26 mouse cellular contexts compared by ENCODE assay signal in the genomic region with DNA sequence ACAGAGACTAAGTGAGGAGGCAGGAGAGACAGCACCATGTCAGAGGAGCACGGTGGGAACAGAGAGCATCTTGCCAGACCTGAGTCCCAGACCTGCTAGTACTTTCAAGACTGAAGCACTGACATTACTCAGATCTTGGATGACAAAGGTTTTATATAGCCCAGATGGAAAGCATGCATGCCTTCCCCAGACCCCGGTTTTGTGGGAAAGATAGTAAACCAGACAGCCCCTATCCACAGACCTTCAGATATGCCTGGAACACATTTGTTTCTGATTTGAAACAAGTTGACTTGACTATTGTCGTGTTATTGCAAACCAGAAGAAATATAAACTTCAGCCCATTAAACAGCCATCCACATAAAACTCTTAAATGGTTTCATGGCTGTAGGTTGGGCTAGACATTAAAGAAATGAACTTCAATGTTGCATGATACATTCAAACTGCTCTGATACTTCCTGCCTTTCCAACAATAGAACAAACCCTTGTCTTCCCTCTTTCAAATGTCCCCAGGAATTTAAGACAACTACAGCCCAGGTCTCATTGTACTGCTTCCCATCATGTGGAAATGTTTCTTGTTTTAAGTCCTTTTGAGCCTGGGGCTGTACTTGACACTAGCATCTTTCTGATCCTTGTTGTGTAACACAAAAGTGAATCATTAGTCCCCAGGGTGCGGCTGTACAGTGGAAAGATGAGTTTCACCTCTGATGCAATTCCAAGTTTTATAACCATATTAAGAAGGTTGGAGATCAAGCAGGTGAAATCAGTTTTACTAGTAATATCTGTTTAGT.
DNase-seq lines count a peak whose midpoint lies in the region; ATAC-seq and TF ChIP-seq lines count a peak whose summit lies in the region.
"Had no signal": no experiment of that assay in that cellular context is flagged by ENCODE, and none has a peak within 500 bp of the region (broad histone marks: within the 10 kb centered on the region; RNA-seq: fewer than 3 reads in every experiment).

No protein-coding gene starts in this region.

- peak overlapping the region; percentile 38; the same call in 1 of the 2 replicates for H3K27ac ChIP-seq in kidney, adult 2 months (ENCODE audit: insufficient read depth, low read depth, low read length)
- H3K27ac ChIP-seq in intestine, embryonic 15.5 days, result no peak overlapping the region
- H3K27ac ChIP-seq: forebrain, embryonic 10.5 days; forebrain, embryonic 15.5 days; heart, adult 2 months; hindbrain, embryonic 15.5 days; left cerebral cortex, adult 2 months; liver, embryonic 15.5 days; lung, embryonic 15.5 days; midbrain, embryonic 12.5 days had no signal

- H3K9me3 ChIP-seq in intestine, embryonic 15.5 days, result no peaks in the 10 kb centered on the region
- H3K9me3 ChIP-seq: forebrain, embryonic 10.5 days; forebrain, embryonic 15.5 days; heart, embryonic 12.5 days; hindbrain, embryonic 15.5 days; liver, embryonic 15.5 days; lung, embryonic 15.5 days; midbrain, embryonic 12.5 days had no signal

- H3K27me3 ChIP-seq in kidney, adult 2 months (replicated peaks; ENCODE audit: control insufficient read depth, insufficient read depth, low read length), result no peaks in the 10 kb centered on the region
- H3K27me3 ChIP-seq in intestine, embryonic 15.5 days (replicated peaks), result no peaks in the 10 kb centered on the region
- H3K27me3 ChIP-seq: forebrain, embryonic 15.5 days; heart, embryonic 12.5 days; hindbrain, embryonic 15.5 days; liver, embryonic 15.5 days; lung, embryonic 15.5 days; midbrain, embryonic 12.5 days had no signal

- peaks cover 18% of the 10 kb centered on the region; the same call in 1 of the 2 replicates for H3K4me1 ChIP-seq in kidney, adult 2 months (ENCODE audit: control insufficient read depth, insufficient read depth, low read length)
- no peaks in the 10 kb centered on the region for H3K4me1 ChIP-seq in intestine, embryonic 15.5 days (replicated peaks)
- H3K4me1 ChIP-seq: forebrain, embryonic 10.5 days; forebrain, embryonic 15.5 days; heart, embryonic 12.5 days; hindbrain, embryonic 15.5 days; liver, embryonic 15.5 days; lung, embryonic 15.5 days; midbrain, embryonic 12.5 days had no signal

- TF ChIP-seq POLR2A in kidney, adult 2 months (IDR thresholded peaks at IDR 0.05; ENCODE audit: low read depth, low read length), result no peak

- H3K4me3 ChIP-seq in kidney, adult 2 months (ENCODE audit: insufficient read depth, low read depth, low read length), result no peak overlapping the region
- no peak overlapping the region for H3K4me3 ChIP-seq in intestine, embryonic 15.5 days (replicated peaks)
- H3K4me3 ChIP-seq: forebrain, embryonic 10.5 days; forebrain, embryonic 15.5 days; heart, adult 2 months; heart, embryonic 12.5 days; hindbrain, embryonic 15.5 days; left cerebral cortex, adult 2 months; liver, embryonic 15.5 days; lung, embryonic 15.5 days; midbrain, embryonic 12.5 days had no signal

- no peak for ATAC-seq in intestine, embryonic 15.5 days
- ATAC-seq: forebrain, embryonic 15.5 days; inflammation-experienced regulatory T-cells, adult 6 months had no signal

- no peak overlapping the region for H3K9ac ChIP-seq in intestine, embryonic 15.5 days
- H3K9ac ChIP-seq: forebrain, embryonic 15.5 days; heart, embryonic 12.5 days; hindbrain, embryonic 15.5 days; liver, embryonic 15.5 days; lung, embryonic 15.5 days; midbrain, embryonic 12.5 days had no signal

- TF ChIP-seq CTCF in kidney, adult 2 months (conservative IDR thresholded peaks at IDR 0.05; ENCODE audit: insufficient read depth, insufficient read length, low read depth, low read length), result no peak

- H3K4me2 ChIP-seq in intestine, embryonic 15.5 days (replicated peaks), result no peak overlapping the region
- H3K4me2 ChIP-seq: forebrain, embryonic 15.5 days; heart, embryonic 12.5 days; hindbrain, embryonic 15.5 days; liver, embryonic 15.5 days; lung, embryonic 15.5 days; midbrain, embryonic 12.5 days had no signal

- DNase-seq in kidney, adult 2 months, result peak; percentile 27
- DNase-seq in kidney, postnatal 36 days, result no peak
- DNase-seq in 3134 (ENCODE audit: extremely low read depth, insufficient read length, low spot score), result peak; percentile 18
- peak; percentile 71 for DNase-seq in 3T3-L1 (ENCODE audit: low read depth, low spot score)
- DNase-seq in gonadal fat pad, adult 2 months (ENCODE audit: low read depth), result peak; percentile 75
- no peak for DNase-seq in lung, postnatal 25 days (ENCODE audit: low spot score)
- DNase-seq: adrenal gland, postnatal 36 days; cerebellum, adult 2 months; cerebellum, postnatal 14 days; gastrocnemius, postnatal 10 days; heart, adult 2 months; kidney, adult 8-10 months; kidney, postnatal 14 days; lung, postnatal 36 days; thymus, adult 2 months; thymus, postnatal 36 days had no signal

- no peaks in the 10 kb centered on the region; the same call in 1 of the 2 replicates for H3K36me3 ChIP-seq in kidney, adult 2 months (ENCODE audit: control insufficient read depth, insufficient read depth, low read length)
- H3K36me3 ChIP-seq in intestine, embryonic 15.5 days, result no peaks in the 10 kb centered on the region
- H3K36me3 ChIP-seq: forebrain, embryonic 10.5 days; forebrain, embryonic 15.5 days; heart, embryonic 12.5 days; hindbrain, embryonic 15.5 days; liver, embryonic 15.5 days; lung, embryonic 15.5 days; midbrain, embryonic 12.5 days had no signal

- WGBS in kidney, adult 2 months, result 72% methylated on average over 4 of the region's 4 CpGs
- WGBS in intestine, embryonic 15.5 days, result 61% methylated on average over 4 of the region's 4 CpGs

Comparison
In these comparisons a context has a peak if more than half of its experiments do, and no peak if none do; other contexts are left out.
1. DNase-seq: peak in kidney, adult 2 months (single experiment), 3134 (single experiment), 3T3-L1 (single experiment) and gonadal fat pad, adult 2 months (single experiment); none in kidney, postnatal 36 days (0 of 2) and lung, postnatal 25 days (single experiment).